Mouse (Mus musculus) megakaryocyte progenitor cell, adult 5-6 weeks (primary cell): ENCODE results near the gene Timm22. TPM values are rescaled to one million over a fixed set of nuclear protein-coding genes. Genes with fewer than 3 reads are reported as not detected.

ENCODE experiments used
- ATAC-seq: replicated peaks from 2 replicates; pipeline ENCODE4 v1.8.0; 2016; ENCODE audit warnings: mild to moderate bottlenecking, moderate TSS enrichment, inconsistent platforms; ENCODE audit not compliant: poor library complexity
- total RNA-seq, 2 experiments: library from RNA; stranded (forward) in 1 of 2; stranded (reverse) in 1 of 2; fragments of 157-497, 149-512 nt in 1 of 2; fragments of 200-1000 nt in 1 of 2; gene quantifications; 2 replicates each; pipeline versions ENCODE4 v1.2.3 to v1.2.4; 2015 to 2017

The Timm22 gene
- total RNA-seq (2015) (20.4 and 25.9 TPM in 2 replicates), total RNA-seq (2017) (11.0 and 14.2 TPM in 2 replicates)

- peak; percentile 97 for ATAC-seq
Observed at GRCm38 (mm10) chr11:76406702-76407583, at the start of gene Timm22. Timm22 (plus strand) TSS chr11:76406952.

DNA sequence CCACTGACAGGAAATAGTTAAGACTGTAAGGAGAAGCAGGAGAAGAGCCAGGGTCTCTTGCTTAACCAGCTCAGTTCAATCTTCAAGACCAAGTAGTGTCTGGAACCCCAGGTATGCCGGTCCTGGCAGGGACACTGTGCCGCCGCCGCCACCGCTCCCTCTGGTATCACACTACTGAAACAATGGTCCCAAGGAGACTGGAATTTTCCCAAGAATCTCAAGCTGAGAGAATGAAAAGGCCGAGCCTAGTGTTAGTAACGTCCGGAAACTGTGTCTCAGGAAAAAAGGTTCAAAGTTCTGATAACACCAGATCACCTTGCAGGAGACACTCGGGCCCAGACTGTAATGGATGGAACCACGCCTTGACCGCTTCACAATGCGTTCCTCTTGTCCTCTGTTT lies 49.3 kb upstream of the Timm22 start:
- no peak for ATAC-seq

GRCm38 (mm10) chr11:76358628-76359320 lies 48.0 kb upstream of the Timm22 start:
- ATAC-seq: no peak

- ATAC-seq: no peak
Observed at GRCm38 (mm10) chr11:76360255-76360654, 46.5 kb upstream of the Timm22 start.

DNA sequence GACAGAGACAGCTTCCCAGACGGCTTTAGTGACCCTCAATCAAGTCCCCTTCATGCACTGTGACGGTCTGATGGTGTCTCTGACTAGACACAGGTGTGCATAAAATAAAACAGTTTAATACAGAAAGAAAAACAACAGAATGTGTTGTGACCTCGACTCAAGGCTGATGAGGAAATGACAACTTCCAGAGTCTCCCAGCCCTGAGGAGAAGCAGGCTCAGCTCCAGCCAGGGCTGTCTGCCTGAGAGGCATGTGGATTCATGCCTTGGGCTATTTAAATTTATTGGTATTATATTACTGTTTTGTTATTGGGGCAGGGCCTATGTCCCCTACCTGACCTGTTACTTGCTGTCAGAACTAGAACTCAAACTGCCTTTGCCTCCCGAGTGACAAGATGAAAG lies 45.3 kb upstream of the Timm22 start:
- no peak for ATAC-seq

- no peak for ATAC-seq
Observed at GRCm38 (mm10) chr11:76363178-76363577, 43.6 kb upstream of the Timm22 start.

DNA sequence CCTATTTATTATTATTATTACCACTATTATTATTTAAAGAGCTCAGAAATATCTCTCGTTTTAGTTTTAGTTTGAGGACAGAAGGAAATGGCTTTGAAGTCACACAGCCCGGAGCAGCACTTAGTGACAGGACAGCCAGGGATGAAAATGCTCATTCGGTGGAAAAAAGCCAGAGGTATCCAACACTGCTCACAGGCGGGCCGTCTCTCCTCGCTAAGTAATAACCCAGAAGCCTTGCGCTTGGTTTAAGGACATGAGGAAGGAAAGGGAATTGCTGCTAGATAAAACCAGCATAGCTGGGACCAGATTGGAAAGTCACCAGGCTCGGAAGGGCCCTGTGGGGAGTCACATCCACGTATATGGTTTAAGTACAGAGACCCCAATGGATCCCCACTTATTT lies 43.1 kb upstream of the Timm22 start:
- ATAC-seq: no peak

DNA sequence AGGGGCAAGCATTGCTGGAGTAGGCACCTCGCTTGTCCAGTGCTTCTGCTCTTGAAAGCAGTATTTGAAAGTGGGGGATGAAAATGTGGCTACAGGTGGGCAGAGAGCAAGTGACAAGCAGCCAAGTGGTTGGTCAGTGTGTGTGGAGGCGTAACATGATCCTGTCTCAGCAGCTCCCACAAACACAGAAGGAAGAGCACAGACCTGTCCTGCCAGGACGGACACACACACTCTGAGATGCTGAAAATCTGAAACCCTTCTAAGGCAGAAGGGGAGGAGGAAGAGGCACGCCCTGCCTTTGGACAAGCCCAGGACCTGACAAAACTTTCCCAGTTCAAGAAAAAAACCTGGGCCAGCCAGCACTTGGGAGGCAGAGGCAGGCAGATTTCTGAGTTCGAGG lies 42.7 kb upstream of the Timm22 start:
- no peak for ATAC-seq

DNA sequence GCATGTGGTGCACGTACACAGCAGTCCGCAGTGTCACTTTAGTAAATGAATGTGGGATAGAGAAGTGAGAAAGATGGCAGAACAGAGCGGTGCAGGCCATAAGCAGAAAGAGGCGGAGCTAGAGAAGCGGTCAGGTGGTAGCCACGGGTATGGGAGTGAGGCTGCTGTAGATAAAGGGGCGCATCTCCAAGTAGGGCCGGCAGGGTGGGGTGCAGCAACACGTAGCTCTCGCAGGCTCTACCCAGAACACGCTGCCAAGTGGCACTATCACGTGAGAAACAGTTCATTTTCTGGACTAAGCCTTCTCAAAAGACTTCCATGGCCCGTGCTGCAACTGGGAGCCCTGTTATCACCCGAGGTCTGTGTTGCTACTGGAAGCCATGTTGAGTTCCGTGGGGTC lies 40.0 kb upstream of the Timm22 start:
- ATAC-seq: peak; percentile 87

DNA sequence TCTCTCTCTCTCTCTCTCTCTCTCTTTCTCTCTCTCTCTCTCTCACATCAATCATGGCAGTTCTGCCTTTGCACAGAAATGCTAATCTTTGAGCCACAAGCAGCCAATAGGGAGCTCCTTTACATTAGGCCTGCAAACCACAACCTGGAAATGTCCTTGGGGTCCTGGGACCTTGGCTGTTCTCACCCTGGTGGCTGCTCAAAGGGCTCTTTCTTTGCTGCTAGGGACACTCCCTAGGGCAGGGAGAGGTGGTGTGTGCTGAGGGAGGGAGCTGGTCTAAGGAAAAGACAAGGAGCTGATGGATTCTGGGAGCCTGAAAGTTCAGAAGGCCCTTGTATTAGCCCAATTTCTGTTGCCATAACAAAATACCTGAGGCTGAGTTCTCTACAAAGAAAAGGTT lies 36.3 kb upstream of the Timm22 start:
- no peak for ATAC-seq

- no peak for ATAC-seq
Observed at GRCm38 (mm10) chr11:76372120-76372519, 34.6 kb upstream of the Timm22 start.

GRCm38 (mm10) chr11:76372534-76372933 lies 34.2 kb upstream of the Timm22 start:
- ATAC-seq: no peak

DNA sequence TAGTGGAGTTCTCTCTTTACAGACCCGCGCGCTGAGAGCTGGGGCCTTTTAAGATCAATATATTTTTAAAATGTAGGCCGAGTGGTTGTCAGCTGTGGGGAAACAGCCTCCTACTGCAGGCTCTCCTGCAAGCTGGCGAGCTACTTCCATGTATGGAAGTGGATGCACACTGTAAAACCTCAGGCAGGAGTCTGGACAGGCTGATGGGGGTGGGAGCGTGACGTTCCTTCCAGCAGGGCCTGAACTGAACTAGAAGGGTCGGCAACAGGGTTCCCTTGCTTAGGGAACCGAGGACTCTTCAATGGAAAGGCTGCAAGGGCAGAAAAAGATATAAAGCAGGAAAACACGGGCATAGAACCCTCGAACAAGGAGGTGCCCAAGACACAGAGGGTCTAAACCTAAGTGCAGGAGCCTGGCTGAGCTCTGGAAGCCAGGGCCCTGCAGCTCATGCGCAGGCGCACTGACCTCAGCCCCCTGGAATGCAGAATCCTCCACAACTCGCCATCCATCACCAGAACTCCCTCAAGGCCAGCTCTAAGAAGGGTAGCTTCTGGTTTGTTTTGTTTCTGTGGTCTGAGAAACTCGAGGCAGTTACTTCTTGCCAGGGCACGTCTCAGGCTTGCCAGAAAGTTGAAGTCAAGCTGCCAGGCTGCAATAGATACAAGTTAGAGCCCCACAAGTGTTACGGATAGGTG lies 32.1 kb upstream of the Timm22 start:
- ATAC-seq: no peak

DNA sequence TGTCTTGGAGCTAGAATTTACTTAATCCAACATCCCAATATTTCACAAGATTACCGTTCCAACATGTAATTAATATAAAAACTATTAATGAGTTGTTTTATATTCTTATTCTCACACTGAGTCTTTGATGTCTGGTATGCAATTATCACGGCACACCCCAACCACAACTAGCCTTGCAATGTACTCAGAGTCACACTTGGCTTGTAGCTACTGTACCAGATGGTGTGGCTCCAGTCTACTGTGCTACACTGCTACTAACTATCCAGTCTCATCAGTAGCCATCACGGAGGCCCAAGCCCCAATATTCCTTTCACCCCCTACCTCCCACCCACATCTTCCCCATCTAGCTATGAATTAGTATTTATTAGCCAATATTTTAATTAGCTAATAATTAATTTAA lies 30.3 kb upstream of the Timm22 start:
- no peak for ATAC-seq

DNA sequence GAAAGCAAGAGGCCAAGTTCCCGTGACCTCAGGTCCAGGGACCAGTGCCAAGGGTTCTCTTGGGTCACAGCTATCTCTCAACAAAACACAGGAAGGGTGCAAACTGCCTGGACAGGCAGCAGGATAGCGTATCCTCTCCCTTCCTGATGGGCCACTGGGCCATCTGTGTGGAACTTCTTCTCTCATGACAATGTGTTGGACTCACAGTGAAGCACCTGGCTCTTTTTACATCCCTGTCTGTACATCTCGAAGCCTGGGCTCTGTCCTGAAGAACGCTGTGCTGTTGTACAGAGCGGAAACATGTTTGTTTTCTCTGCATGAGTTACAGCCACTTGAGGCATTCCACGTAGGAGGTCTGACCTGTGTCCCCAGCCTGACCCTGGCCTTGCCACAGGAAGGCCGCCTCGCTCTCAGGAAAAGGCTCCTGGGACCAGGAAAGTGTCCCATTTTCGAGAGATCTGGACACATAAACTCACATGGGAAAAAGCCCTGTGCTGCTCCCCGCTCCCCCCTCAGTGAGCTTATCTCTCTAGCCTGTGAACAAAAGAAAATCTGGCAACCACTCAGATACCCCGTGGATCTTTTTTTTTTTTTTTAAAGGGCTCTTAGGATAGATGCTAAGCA lies 26.7 kb upstream of the Timm22 start:
- ATAC-seq: no peak

- no peak for ATAC-seq
Observed at GRCm38 (mm10) chr11:76381201-76381885, 25.4 kb upstream of the Timm22 start.

DNA sequence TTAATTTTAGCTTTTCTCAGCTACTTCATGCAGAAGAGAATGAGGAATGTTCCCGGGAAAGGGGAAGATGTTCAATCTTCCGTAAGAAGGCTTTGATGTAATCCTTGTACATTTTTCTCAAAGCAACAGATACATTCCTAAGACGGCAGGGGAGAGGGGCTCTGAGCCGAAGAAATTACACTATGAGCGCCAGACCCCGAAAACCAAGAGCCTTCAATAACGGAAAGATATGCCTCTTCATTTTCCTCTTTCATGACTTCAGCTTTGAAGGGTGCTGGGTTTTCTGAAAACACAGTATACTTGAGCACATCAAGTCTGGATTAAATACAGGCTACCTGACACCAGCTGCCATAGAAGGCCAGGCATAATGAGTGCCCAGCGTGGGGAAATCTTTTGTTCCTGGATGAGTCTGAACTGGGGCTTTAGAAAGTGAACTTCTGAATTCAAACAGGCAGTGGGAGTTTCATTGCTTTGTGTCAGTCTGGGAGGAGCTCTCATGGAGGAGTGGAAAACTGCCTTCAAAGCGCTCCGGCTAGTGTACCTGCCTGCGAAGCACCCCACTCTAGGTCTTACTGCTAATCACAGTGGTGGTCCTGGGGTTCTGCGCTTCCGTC lies 23.9 kb upstream of the Timm22 start:
- ATAC-seq: no peak

- no peak for ATAC-seq
Observed at GRCm38 (mm10) chr11:76384307-76384706, 22.4 kb upstream of the Timm22 start.

DNA sequence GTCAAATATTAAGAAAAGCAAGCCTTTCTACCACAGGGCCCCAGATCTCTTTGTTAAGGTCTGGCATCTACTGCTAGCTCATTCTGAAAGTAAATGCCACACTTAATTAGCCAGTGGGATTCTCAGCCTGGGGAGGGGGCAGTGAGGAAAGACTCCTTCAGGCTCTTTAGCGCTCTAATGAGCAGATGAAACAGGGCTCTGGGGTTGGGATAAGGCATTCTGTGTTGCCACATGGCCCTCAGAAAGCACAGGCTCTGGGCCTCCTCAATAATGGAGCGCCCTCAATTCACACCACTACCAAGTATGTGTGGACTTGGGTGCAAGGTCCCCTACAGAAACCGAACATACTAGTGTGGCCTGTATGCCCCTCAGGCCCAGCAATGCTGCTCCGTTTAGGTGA lies 21.7 kb upstream of the Timm22 start:
- ATAC-seq: no peak

GRCm38 (mm10) chr11:76385746-76386145 lies 21.0 kb upstream of the Timm22 start:
- ATAC-seq: no peak
